Mouse (Mus musculus): ENCODE measurements around the gene Eef1b2.

- TF ChIP-seq CTCF (IDR thresholded peaks at IDR 0.05; ENCODE audit: low read depth, low read length): no peak
- TF ChIP-seq POLR2A (IDR thresholded peaks at IDR 0.05; ENCODE audit: extremely low read depth, insufficient read depth, low read length): no peak
These were observed 33.4 kb downstream of the Eef1b2 start for GRCm38 (mm10) chr1:63209861-63210529.

Measured in liver, adult 2 months (tissue).